Mouse (Mus musculus): Measurements from ENCODE around the gene Nomo1.

DNA sequence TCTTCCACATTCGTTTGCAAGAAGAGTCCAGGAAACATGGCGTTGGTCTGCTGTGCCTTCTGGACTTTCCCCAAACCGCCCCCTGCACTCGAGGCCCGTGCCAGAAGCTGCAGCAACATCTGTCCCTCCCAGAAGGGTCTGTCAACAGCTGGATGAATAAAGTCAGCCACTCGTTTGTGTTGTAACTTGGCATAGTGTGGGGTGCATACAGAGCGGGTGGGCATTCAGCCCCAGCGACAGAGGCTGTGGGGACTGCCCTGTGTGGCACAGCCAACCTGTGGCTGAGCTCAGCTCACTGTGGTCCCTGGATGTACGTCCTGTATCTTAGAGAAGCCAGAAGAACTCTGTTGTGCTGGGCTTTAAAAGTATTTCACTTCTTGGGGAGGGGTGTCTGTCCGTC, 50.5 kb downstream of the Nomo1 start:
- TF ChIP-seq CTCF (IDR thresholded peaks at IDR 0.05; ENCODE audit: control insufficient read depth, insufficient read depth, low read length) (no peak), POLR2A (IDR thresholded peaks at IDR 0.05; ENCODE audit: borderline replicate concordance, control insufficient read depth, low read depth, low read length) (no peak)

All from bone marrow, adult 2 months (tissue).